Mouse (Mus musculus) embryonic facial prominence, embryonic 11.5 days (tissue): Measurements from ENCODE around the gene Rif1. TPM values are rescaled to one million over a fixed set of nuclear protein-coding genes. Genes with fewer than 3 reads are reported as not detected.
A peak's percentile ranks its signal among the peaks of the same experiment; 100 is the strongest.

Source experiments
- ATAC-seq: fragments of 200-750 bp; cut with Nextera tagmentation; replicated peaks from 2 replicates; pipeline ENCODE4 v1.8.0; 2017; ENCODE audit warnings: low read depth; ENCODE audit not compliant: insufficient number of reproducible peaks, low FRiP score, low TSS enrichment
- DNase-seq: peaks from one replicate; pipeline ENCODE4 v3.0.0-alpha.2; 2015; ENCODE audit warnings: low spot score
- H3K27ac ChIP-seq: fragments of 300-500 bp; sonication (generic); replicated peaks from 2 replicates; pipeline ENCODE4 v1.5.1; 2014; ENCODE audit warnings: mild to moderate bottlenecking, low read depth, low read length, control low read depth
- H3K27me3 ChIP-seq: fragments of 300-500 bp; sonication (generic); 2 replicates; pipeline ENCODE4 v1.6.1; 2014; ENCODE audit warnings: mild to moderate bottlenecking, low read length, moderate library complexity, mixed read lengths; ENCODE audit not compliant: control insufficient read depth, insufficient read depth
- H3K36me3 ChIP-seq: fragments of 300-500 bp; sonication (generic); replicated peaks from 2 replicates; pipeline ENCODE4 v1.6.1; 2014; ENCODE audit warnings: low read depth, mild to moderate bottlenecking, low read length, moderate library complexity, mixed read lengths; ENCODE audit not compliant: control insufficient read depth, insufficient read depth
- H3K4me1 ChIP-seq: fragments of 300-500 bp; sonication (generic); 2 replicates; pipeline ENCODE4 v1.6.1; 2014; ENCODE audit warnings: low read length, mixed read lengths; ENCODE audit not compliant: control insufficient read depth, insufficient read depth
- H3K4me2 ChIP-seq: fragments of 300-500 bp; sonication (generic); 2 replicates; pipeline ENCODE4 v1.6.1; 2014; ENCODE audit warnings: low read depth, mild to moderate bottlenecking, control low read depth, low read length, moderate library complexity
- H3K4me3 ChIP-seq: fragments of 300-500 bp; sonication (generic); 2 replicates; pipeline ENCODE4 v1.5.1; 2014; ENCODE audit warnings: low read depth, low read length, control low read depth
- H3K9ac ChIP-seq: fragments of 300-500 bp; sonication (generic); replicated peaks from 2 replicates; pipeline ENCODE4 v1.6.1; 2014; ENCODE audit warnings: mild to moderate bottlenecking, control low read depth, low read length
- H3K9me3 ChIP-seq: fragments of 300-500 bp; sonication (generic); replicated peaks from 2 replicates; pipeline ENCODE4 v1.6.1; 2016; ENCODE audit warnings: mild to moderate bottlenecking, low read length, inconsistent platforms, mixed read lengths; ENCODE audit not compliant: control insufficient read depth
- WGBS: fragments of 180-500 bp; shearing (Covaris S2); extraction: QIAGEN DNeasy Blood & Tissue Kit; methylation state at CpG from one replicate; pipeline ENCODE4 v1.1.7; 2014; 5-methylcytosine and 5-hydroxymethylcytosine counted together
- polyA plus RNA-seq: library from polyadenylated mRNA; unstranded; fragments of >200 nt; fragmentation: Nextera tagmentation; extraction: Ambion mirVana; gene quantifications from 2 replicates; pipeline ENCODE4 v1.2.1, GENCODE M21; 2014

Rif1 gene
- polyA plus RNA-seq, 1 experiment from 2014 or later: 52.9 TPM

DNA sequence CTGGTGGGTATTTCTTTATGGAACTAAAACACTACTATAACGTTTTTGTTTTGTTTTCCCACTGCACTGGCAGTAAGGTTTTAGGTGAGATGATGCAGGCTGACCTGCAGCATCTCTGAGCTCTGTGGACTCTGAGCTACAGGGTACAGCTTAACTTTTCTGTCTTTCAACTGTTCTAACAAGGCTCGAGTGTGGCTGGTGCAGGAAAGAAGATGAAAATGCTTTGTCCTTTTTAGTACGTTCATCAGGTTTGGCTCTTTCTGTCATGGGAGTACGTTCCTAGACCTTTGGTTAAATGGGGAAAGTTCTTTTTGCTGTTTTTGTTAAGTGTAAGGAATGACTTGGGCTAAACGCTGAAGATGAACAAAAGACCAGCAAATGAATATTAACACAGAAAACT is 34.1 kb upstream of the Rif1 start:
- Histone ChIP-seq H3K27me3 (no peaks in the 10 kb centered on the region), H3K4me3 (peak overlapping the region; percentile 43), H3K4me1 (peaks cover 3% of the 10 kb centered on the region; the same call in 1 of the 2 replicates), H3K9me3 (no peaks in the 10 kb centered on the region), H3K9ac (peak overlapping the region; percentile 64), H3K4me2 (peak overlapping the region; percentile 27; the same call in 1 of the 2 replicates), H3K27ac (0 out of 2 replicates have a peak overlapping the region, but pooled peaks have one; percentile 15), H3K36me3 (no peaks in the 10 kb centered on the region; the same call in 1 of the 2 replicates)
- ATAC-seq (no peak), DNase-seq (peak; percentile 34)
- 25% methylated on average over 5 of the region's 5 CpGs for WGBS

DNA sequence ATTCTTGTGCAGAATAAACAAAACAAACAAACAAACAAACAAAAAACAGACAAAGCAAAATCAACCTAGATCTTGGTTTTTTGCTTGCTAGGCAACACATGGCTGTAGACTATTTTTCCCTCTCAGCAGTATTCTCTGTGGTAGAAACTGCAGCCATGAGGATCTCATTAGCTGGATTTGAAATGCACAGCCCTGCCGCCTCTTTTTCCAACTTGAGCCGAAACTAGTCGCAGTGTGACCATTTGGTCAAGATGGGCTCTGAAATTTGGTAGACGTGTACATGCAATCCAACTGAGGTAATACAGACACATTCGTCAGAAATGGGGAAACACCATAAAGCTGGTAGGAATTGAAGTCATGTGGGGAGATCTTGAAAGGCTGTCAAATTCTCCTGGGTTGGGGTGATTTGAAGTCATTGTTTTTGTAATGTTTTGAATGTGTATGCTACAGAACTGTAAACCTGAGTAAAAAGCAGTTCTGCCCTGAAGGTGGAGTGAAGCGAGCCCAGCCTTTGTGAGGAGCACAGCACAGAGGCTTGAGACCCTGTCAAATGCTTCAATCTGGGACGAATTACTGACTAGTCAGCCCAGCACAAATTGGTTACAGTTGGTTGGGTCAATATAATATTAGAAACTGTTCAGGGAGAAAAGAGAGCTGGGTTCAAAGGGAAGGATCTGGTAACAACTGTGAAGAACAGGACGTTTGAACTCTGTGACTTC is 33.4 kb upstream of the Rif1 start:
- Histone ChIP-seq H3K4me3 (peak overlapping the region; percentile 31), H3K27ac (peak overlapping the region; percentile 63), H3K9ac (peak overlapping the region; percentile 33), H3K9me3 (no peaks in the 10 kb centered on the region), H3K27me3 (no peaks in the 10 kb centered on the region), H3K4me2 (peak overlapping the region; percentile 25; the same call in 1 of the 2 replicates), H3K36me3 (peaks cover 4% of the 10 kb centered on the region), H3K4me1 (peaks cover 3% of the 10 kb centered on the region; the same call in 1 of the 2 replicates)
- 18% methylated on average over 8 of the region's 8 CpGs for whole genome bisulfite sequencing
- DNase-seq: peak; percentile 93
- peak; percentile 77; the same call in 1 of the 2 replicates for ATAC-seq

DNA sequence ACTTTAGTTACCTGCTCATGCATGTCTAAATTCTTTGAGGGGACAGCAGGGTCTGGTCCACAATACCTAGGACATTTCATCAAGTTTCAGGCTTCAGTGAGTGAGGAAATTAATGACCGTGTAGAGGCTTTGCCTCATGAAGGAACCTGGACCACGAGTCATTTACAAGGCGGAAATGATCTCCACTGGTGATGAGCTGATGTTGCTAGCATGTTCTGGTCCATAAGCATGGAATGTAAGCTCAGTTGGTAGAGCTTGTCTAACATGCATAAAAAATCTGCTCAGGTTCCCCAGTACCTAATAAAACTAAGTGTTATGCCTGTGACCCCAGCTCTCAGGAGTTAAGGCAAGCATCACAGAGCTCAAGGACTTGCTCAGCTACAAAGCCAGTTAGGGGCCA is 30.5 kb upstream of the Rif1 start:
- Histone ChIP-seq H3K4me1 (peaks cover 3% of the 10 kb centered on the region; the same call in 1 of the 2 replicates), H3K4me3 (no peak overlapping the region), H3K4me2 (no peak overlapping the region), H3K9me3 (no peaks in the 10 kb centered on the region), H3K27me3 (no peaks in the 10 kb centered on the region), H3K36me3 (peaks cover 4% of the 10 kb centered on the region), H3K9ac (no peak overlapping the region), H3K27ac (no peak overlapping the region)
- DNase-seq (no peak), ATAC-seq (no peak)
- WGBS: 78% methylated on average over 3 of the region's 3 CpGs

DNA sequence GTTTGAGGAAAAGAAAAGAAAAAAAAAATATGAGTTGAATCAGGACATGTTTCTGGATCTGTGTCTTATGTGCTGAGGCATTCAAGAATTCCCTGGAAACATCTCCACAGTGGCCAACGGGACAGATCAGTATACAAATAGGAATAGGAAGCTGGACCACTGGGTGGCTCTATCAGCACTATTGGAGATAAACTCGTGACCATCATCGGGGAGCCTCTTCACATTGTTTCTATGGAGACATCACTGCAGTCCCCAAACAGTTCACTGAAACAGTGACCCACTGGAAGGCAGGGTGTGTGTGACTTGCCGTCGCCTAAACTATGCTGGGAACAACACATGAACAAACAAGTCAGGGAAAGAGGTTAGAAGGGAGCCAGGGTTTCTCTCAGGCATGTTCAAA is 29.9 kb upstream of the Rif1 start:
- ATAC-seq (no peak), DNase-seq (no peak)
- no peak overlapping the region for H3K4me3 ChIP-seq
- H3K4me1 ChIP-seq: peaks cover 3% of the 10 kb centered on the region; the same call in 1 of the 2 replicates
- H3K4me2 ChIP-seq: no peak overlapping the region
- no peak overlapping the region for H3K9ac ChIP-seq
- no peaks in the 10 kb centered on the region for H3K9me3 ChIP-seq
- H3K27me3 ChIP-seq: no peaks in the 10 kb centered on the region
- WGBS: 80% methylated on average over 5 of the region's 5 CpGs
- H3K27ac ChIP-seq: no peak overlapping the region
- H3K36me3 ChIP-seq: peaks cover 4% of the 10 kb centered on the region

DNA sequence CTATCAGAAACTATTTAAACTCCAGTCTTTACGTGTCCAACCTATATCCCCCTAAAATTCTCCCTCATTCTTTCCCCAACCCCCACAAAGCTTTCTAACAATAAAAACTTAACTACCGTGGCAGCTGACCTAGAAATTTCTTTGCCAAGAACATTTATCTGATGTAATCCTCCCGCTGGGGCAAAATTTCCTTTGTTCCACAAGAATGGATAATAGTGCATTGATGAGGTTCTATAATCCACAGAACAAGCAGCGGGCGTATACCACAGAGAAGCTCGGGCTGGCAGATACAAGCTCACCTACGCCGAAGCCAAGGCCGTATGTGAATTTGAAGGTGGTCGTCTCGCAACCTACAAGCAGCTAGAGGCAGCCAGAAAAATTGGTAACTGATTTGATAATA is 29.1 kb upstream of the Rif1 start:
- H3K9ac ChIP-seq: no peak overlapping the region
- H3K27me3 ChIP-seq: no peaks in the 10 kb centered on the region
- 89% methylated on average over 11 of the region's 11 CpGs for WGBS
- DNase-seq: no peak
- peaks cover 9% of the 10 kb centered on the region for H3K36me3 ChIP-seq
- no peak overlapping the region for H3K4me3 ChIP-seq
- no peak overlapping the region for H3K27ac ChIP-seq
- peaks cover 3% of the 10 kb centered on the region; the same call in 1 of the 2 replicates for H3K4me1 ChIP-seq
- ATAC-seq: no peak
- H3K9me3 ChIP-seq: no peaks in the 10 kb centered on the region
- H3K4me2 ChIP-seq: no peak overlapping the region

DNA sequence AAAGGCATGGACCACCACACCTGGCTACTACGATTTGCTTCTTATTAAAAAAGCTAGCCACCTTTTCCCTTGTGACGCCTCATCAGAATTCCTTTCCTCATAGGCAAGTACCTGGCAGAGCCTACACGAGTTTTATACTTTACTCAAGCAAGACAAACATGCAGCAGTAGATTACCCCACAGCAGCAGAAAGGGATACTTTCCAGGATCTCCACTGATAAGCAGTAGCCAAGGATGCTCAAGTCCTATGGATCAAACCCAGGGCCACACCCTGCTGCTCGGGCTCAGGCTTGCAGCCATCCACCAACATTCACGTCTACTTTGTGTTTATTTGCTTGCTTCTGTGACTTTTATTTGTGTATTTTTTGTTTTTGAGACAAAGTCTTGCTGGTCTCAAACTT is 26.6 kb upstream of the Rif1 start:
- Histone ChIP-seq H3K27ac (no peak overlapping the region), H3K4me3 (no peak overlapping the region), H3K27me3 (no peaks in the 10 kb centered on the region), H3K9me3 (no peaks in the 10 kb centered on the region), H3K9ac (no peak overlapping the region), H3K4me1 (peaks cover 3% of the 10 kb centered on the region; the same call in 1 of the 2 replicates), H3K4me2 (no peak overlapping the region), H3K36me3 (peaks cover 9% of the 10 kb centered on the region)
- WGBS: 87% methylated on average over 5 of the region's 5 CpGs
- DNase-seq (no peak), ATAC-seq (no peak)

DNA sequence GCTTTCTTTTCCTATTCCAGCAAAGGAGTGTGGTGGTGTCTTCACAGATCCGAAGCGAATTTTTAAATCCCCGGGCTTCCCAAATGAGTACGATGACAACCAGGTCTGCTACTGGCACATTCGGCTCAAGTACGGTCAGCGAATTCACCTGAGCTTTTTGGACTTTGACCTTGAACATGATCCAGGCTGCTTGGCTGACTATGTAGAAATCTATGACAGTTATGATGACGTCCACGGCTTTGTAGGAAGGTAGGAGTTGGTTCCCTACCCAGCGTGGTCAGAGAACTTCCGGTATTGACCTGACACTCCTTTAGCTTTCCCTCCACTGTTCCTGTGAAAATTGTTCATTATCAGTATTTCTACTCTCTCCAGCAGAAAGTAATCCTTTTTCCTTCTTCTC is 21.8 kb upstream of the Rif1 start:
- Histone ChIP-seq H3K27me3 (no peaks in the 10 kb centered on the region), H3K9me3 (no peaks in the 10 kb centered on the region), H3K27ac (no peak overlapping the region), H3K4me2 (no peak overlapping the region), H3K36me3 (peaks cover 5% of the 10 kb centered on the region), H3K4me1 (no peaks in the 10 kb centered on the region), H3K9ac (no peak overlapping the region), H3K4me3 (no peak overlapping the region)
- no peak for DNase-seq
- WGBS: 95% methylated on average over 11 of the region's 11 CpGs
- no peak for ATAC-seq

DNA sequence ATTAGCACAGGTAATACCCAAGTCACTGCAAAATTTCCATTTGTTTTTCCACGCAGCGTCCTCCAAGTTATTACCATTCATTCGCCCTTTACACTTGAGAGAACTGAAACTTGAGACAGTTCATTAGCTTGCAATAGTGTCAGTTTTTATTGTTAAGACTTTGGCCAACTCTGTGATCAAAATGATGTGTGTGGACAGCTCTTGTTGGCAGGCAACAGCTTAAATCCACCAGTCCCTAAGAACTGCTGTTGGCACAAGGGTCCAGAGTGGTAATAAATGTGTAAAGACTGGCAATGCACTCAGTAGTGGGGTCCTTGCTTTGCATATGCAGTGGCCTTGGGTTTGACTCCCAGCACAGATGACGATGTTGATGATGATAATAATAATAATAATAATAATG is 20.3 kb upstream of the Rif1 start:
- H3K9ac ChIP-seq: no peak overlapping the region
- no peak overlapping the region for H3K27ac ChIP-seq
- no peak overlapping the region for H3K4me3 ChIP-seq
- 85% methylated on average over 4 of the region's 4 CpGs for whole genome bisulfite sequencing
- DNase-seq: no peak
- H3K4me2 ChIP-seq: no peak overlapping the region
- no peaks in the 10 kb centered on the region for H3K9me3 ChIP-seq
- H3K4me1 ChIP-seq: no peaks in the 10 kb centered on the region
- no peaks in the 10 kb centered on the region for H3K27me3 ChIP-seq
- ATAC-seq: no peak
- peaks cover 5% of the 10 kb centered on the region for H3K36me3 ChIP-seq
